ENCODE assay signal across 20 mouse cellular contexts in the genomic region with DNA sequence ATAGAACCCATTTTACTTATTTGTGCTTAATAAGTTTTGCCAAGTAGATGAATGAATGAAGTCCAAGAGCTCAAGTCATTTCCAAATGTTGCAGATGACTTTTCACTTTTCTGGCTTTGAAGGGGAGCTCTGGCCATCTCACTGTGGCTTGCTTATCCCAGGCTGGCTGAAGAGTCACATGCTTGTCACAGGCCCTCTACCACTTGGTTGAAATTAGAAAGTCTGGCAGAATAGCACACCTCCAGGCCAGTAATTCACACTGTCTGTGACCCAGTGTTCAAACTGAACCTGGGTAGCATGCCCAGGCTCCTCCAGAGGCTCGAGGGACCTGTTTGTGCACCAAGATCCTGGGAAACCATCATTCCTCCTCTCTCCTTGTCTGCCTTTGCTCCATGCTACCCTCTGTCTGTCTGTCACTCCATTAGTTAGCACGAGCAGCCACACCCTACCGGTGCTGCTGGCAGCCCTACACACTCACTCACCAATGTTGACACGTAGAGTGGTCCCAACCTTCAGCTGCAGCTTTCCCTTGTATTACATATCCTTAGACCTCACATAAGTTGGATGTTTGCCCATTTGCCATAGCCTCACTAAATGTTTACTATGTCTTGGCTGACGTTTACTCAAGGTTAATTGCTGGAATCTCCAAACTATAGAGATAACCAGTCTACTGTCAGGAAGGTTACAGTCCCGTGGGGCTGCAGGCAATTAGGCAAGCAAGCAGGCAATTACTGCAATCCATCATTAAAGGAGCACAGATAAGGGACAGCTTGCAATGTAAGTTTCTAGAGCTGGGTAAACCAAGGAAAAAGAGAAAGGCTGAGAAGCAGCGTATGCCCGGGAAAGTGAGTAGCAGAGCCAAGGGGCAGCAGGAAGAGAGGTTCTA. TPM values are rescaled to one million over a fixed set of nuclear protein-coding genes. Genes with fewer than 3 reads are reported as not detected.
DNase-seq lines count a peak whose midpoint lies in the region; ATAC-seq and TF ChIP-seq lines count a peak whose summit lies in the region.
"Had no signal": no experiment of that assay in that cellular context is flagged by ENCODE, and none has a peak within 500 bp of the region (broad histone marks: within the 10 kb centered on the region; RNA-seq: fewer than 3 reads in every experiment).

No protein-coding gene starts in this region.

- no peaks in the 10 kb centered on the region for H3K36me3 ChIP-seq in heart, embryonic 12.5 days
- H3K36me3 ChIP-seq in lung, embryonic 14.5 days (ENCODE audit: insufficient read depth) = no peaks in the 10 kb centered on the region
- H3K36me3 ChIP-seq in embryonic facial prominence, embryonic 14.5 days (ENCODE audit: control insufficient read depth, insufficient read depth, low read length) = no peaks in the 10 kb centered on the region
- H3K36me3 ChIP-seq in intestine, postnatal 0 days (ENCODE audit: control insufficient read depth, insufficient read depth) = no peaks in the 10 kb centered on the region
- H3K36me3 ChIP-seq: embryonic facial prominence, embryonic 15.5 days; liver, embryonic 15.5 days; midbrain, embryonic 12.5 days; neural tube, embryonic 13.5 days had no signal

- 0 out of 2 replicates have a peak, but pooled peaks cover 3% of the 10 kb centered on the region for H3K27me3 ChIP-seq in heart, embryonic 12.5 days (replicated peaks)
- H3K27me3 ChIP-seq in lung, embryonic 14.5 days (ENCODE audit: insufficient read depth, low read length) = no peaks in the 10 kb centered on the region
- no peaks in the 10 kb centered on the region for H3K27me3 ChIP-seq in embryonic facial prominence, embryonic 14.5 days (replicated peaks; ENCODE audit: control insufficient read depth, insufficient read depth, low read length)
- peaks cover 36% of the 10 kb centered on the region for H3K27me3 ChIP-seq in intestine, postnatal 0 days (replicated peaks; ENCODE audit: control insufficient read depth, insufficient read depth, low read length)
- H3K27me3 ChIP-seq: embryonic facial prominence, embryonic 15.5 days; neural tube, embryonic 13.5 days; Patski had no signal

- TF ChIP-seq CTCF in lung, embryonic 14.5 days (IDR thresholded peaks at IDR 0.05; ENCODE audit: low read depth) = no peak
- TF ChIP-seq CTCF in intestine, postnatal 0 days (IDR thresholded peaks at IDR 0.05; ENCODE audit: low read depth) = 0 out of 2 replicates have a peak, but pooled peaks have one; percentile 9

- ATAC-seq in heart, embryonic 12.5 days (ENCODE audit: insufficient number of reproducible peaks, low FRiP score) = 0 out of 2 replicates have a peak, but pooled peaks have one; percentile 33
- ATAC-seq in lung, embryonic 14.5 days (ENCODE audit: insufficient read depth) = peak; percentile 74; the same call in 1 of the 2 replicates
- ATAC-seq in embryonic facial prominence, embryonic 14.5 days (ENCODE audit: low read depth) = peak; percentile 50; the same call in 1 of the 2 replicates
- peak; percentile 38; the same call in 1 of the 2 replicates for ATAC-seq in intestine, postnatal 0 days
- ATAC-seq: forebrain, postnatal 0 days; Patski had no signal

- WGBS in heart, embryonic 12.5 days = 31% methylated on average over 8 of the region's 8 CpGs
- WGBS in lung, embryonic 14.5 days = 10% methylated on average over 8 of the region's 8 CpGs
- 46% methylated on average over 8 of the region's 8 CpGs for WGBS in embryonic facial prominence, embryonic 14.5 days
- 13% methylated on average over 8 of the region's 8 CpGs for WGBS in intestine, postnatal 0 days

- DNase-seq in heart, adult 9 months (ENCODE audit: low spot score in 2 of 2) = no peak
- peak; percentile 81 for DNase-seq in lung, embryonic 14.5 days
- no peak for DNase-seq in lung, adult 18-20 months
- DNase-seq in embryonic facial prominence, embryonic 14.5 days (ENCODE audit: low spot score) = peak; percentile 53
- DNase-seq in embryo, embryonic 9.5 days (ENCODE audit: extremely low spot score) = no peak
- DNase-seq: adrenal gland, postnatal 10 days; cerebellum, adult 9-11 months; forebrain, postnatal 0 days; heart, postnatal 10 days; kidney, adult 8-10 months; kidney, postnatal 25 days; layer of hippocampus, adult 9-11 months; thymus, postnatal 36 days had no signal

- H3K4me3 ChIP-seq in heart, embryonic 12.5 days = no peak overlapping the region
- no peak overlapping the region for H3K4me3 ChIP-seq in lung, embryonic 14.5 days (ENCODE audit: low read depth, low read length)
- no peak overlapping the region for H3K4me3 ChIP-seq in embryonic facial prominence, embryonic 14.5 days (ENCODE audit: low read depth, low read length)
- H3K4me3 ChIP-seq in intestine, postnatal 0 days (ENCODE audit: low read depth, low read length) = no peak overlapping the region
- H3K4me3 ChIP-seq: embryonic facial prominence, embryonic 15.5 days; liver, embryonic 15.5 days; midbrain, embryonic 12.5 days; neural tube, embryonic 13.5 days had no signal

- H3K27ac ChIP-seq in heart, embryonic 12.5 days (ENCODE audit: poor library complexity, severe bottlenecking) = no peak overlapping the region
- no peak overlapping the region for H3K27ac ChIP-seq in lung, embryonic 14.5 days (ENCODE audit: low read depth)
- no peak overlapping the region for H3K27ac ChIP-seq in embryonic facial prominence, embryonic 14.5 days (replicated peaks; ENCODE audit: low read depth, low read length)
- H3K27ac ChIP-seq in intestine, postnatal 0 days (ENCODE audit: low read depth, low read length) = no peak overlapping the region
- H3K27ac ChIP-seq: liver, embryonic 15.5 days; midbrain, embryonic 12.5 days; neural tube, embryonic 13.5 days had no signal

- no peaks in the 10 kb centered on the region for H3K9me3 ChIP-seq in heart, embryonic 12.5 days (replicated peaks)
- no peaks in the 10 kb centered on the region for H3K9me3 ChIP-seq in lung, embryonic 14.5 days (ENCODE audit: low read depth, low read length)
- no peaks in the 10 kb centered on the region for H3K9me3 ChIP-seq in embryonic facial prominence, embryonic 14.5 days (ENCODE audit: control insufficient read depth, low read length)
- H3K9me3 ChIP-seq in intestine, postnatal 0 days (ENCODE audit: control insufficient read depth) = no peaks in the 10 kb centered on the region
- H3K9me3 ChIP-seq: embryonic facial prominence, embryonic 15.5 days; liver, embryonic 15.5 days; midbrain, embryonic 12.5 days; neural tube, embryonic 13.5 days had no signal

- H3K4me1 ChIP-seq in heart, embryonic 12.5 days (replicated peaks) = peaks cover 37% of the 10 kb centered on the region
- H3K4me1 ChIP-seq in lung, embryonic 14.5 days (ENCODE audit: insufficient read depth) = peaks cover 26% of the 10 kb centered on the region
- H3K4me1 ChIP-seq in embryonic facial prominence, embryonic 14.5 days (ENCODE audit: control insufficient read depth, insufficient read depth, low read length) = peaks cover 15% of the 10 kb centered on the region; the same call in 1 of the 2 replicates
- peaks cover 19% of the 10 kb centered on the region for H3K4me1 ChIP-seq in intestine, postnatal 0 days (replicated peaks; ENCODE audit: control insufficient read depth, insufficient read depth, low read length)
- H3K4me1 ChIP-seq: midbrain, embryonic 12.5 days had no signal

- no peak overlapping the region for H3K4me2 ChIP-seq in heart, embryonic 12.5 days
- H3K4me2 ChIP-seq in lung, embryonic 14.5 days = no peak overlapping the region
- no peak overlapping the region for H3K4me2 ChIP-seq in embryonic facial prominence, embryonic 14.5 days (ENCODE audit: low read depth, low read length)
- H3K4me2 ChIP-seq in intestine, postnatal 0 days (replicated peaks; ENCODE audit: low read depth) = no peak overlapping the region
- H3K4me2 ChIP-seq: embryonic facial prominence, embryonic 15.5 days; liver, embryonic 15.5 days; midbrain, embryonic 12.5 days; neural tube, embryonic 13.5 days had no signal

- no peak overlapping the region for H3K9ac ChIP-seq in heart, embryonic 12.5 days
- no peak overlapping the region for H3K9ac ChIP-seq in lung, embryonic 14.5 days
- H3K9ac ChIP-seq in embryonic facial prominence, embryonic 14.5 days (ENCODE audit: low read depth, low read length) = no peak overlapping the region
- no peak overlapping the region for H3K9ac ChIP-seq in intestine, postnatal 0 days (ENCODE audit: low read depth, low read length)
- H3K9ac ChIP-seq: embryonic facial prominence, embryonic 15.5 days; forebrain, postnatal 0 days; liver, embryonic 15.5 days; midbrain, embryonic 12.5 days; neural tube, embryonic 13.5 days had no signal

RNA-seq across cellular contexts. Expression of a gene that starts 8.1 kb away (rescaled TPM):
- polyA plus RNA-seq in heart, embryonic 12.5 days (2016; fragmentation: Nextera tagmentation; extraction: Ambion mirVana) = 12.7 and 12.8 TPM in 2 replicates
- polyA plus RNA-seq in lung, embryonic 14.5 days (2014; fragmentation: Nextera tagmentation; extraction: Ambion mirVana) = 9.3 and 12.9 TPM in 2 replicates
- polyA plus RNA-seq in embryonic facial prominence, embryonic 14.5 days (2014; fragmentation: Nextera tagmentation; extraction: Ambion mirVana) = 18.1 and 21.4 TPM in 2 replicates
- polyA plus RNA-seq in intestine, postnatal 0 days (2015; fragmentation: Nextera tagmentation; extraction: Ambion mirVana) = 8.6 and 9.2 TPM in 2 replicates

Comparison
In these comparisons a context has a peak if more than half of its experiments do, and no peak if none do; other contexts are left out.
1. DNase-seq: peak in lung, embryonic 14.5 days (single experiment) and embryonic facial prominence, embryonic 14.5 days (single experiment); none in heart, adult 9 months (0 of 2), lung, adult 18-20 months (0 of 2) and embryo, embryonic 9.5 days (single experiment).
2. Peak in every context shown above with its lines, with median percentiles within 50 percentile points of each other: ATAC-seq.